Mouse (Mus musculus): ENCODE results near the gene Erc2. TPM values are rescaled to one million over a fixed set of nuclear protein-coding genes. Genes with fewer than 3 reads are reported as not detected.

Gene Erc2
- total and polyA plus RNA-seq, 2 experiments from 2014 or later = 94.0 to 119 TPM

- no peaks in the 10 kb centered on the region for H3K9me3 ChIP-seq (ENCODE audit: low read length)
- H3K9ac ChIP-seq (replicated peaks; ENCODE audit: low read length, poor library complexity, severe bottlenecking) = no peak overlapping the region
- DNase-seq (ENCODE audit: low spot score) (no peak), ATAC-seq (ENCODE audit: low FRiP score) (no peak)
- H3K27me3 ChIP-seq (ENCODE audit: insufficient read depth, low read length) = no peaks in the 10 kb centered on the region
- H3K27ac ChIP-seq (ENCODE audit: low read depth, low read length) = no peak overlapping the region
- no peaks in the 10 kb centered on the region; the same call in 1 of the 2 replicates for H3K36me3 ChIP-seq (ENCODE audit: insufficient read depth, low read length)
- TF ChIP-seq CTCF (IDR thresholded peaks at IDR 0.05) = no peak
- H3K4me1 ChIP-seq (ENCODE audit: insufficient read depth, low read length) = no peaks in the 10 kb centered on the region
- H3K4me2 ChIP-seq (ENCODE audit: low read depth, low read length, poor library complexity, severe bottlenecking) = no peak overlapping the region
- 84% methylated on average over 7 of the region's 7 CpGs for WGBS
- no peak overlapping the region for H3K4me3 ChIP-seq (ENCODE audit: low read depth, low read length)
These were observed 821.2 kb downstream of the Erc2 start for GRCm38 (mm10) chr14:28443254-28443944.

GRCm38 (mm10) chr14:28445737-28446136, 823.5 kb downstream of the Erc2 start:
- H3K36me3 ChIP-seq (ENCODE audit: insufficient read depth, low read length) = no peaks in the 10 kb centered on the region; the same call in 1 of the 2 replicates

GRCm38 (mm10) chr14:28451771-28452170, 829.5 kb downstream of the Erc2 start:
- TF ChIP-seq CTCF (IDR thresholded peaks at IDR 0.05) = no peak
- no peaks in the 10 kb centered on the region for H3K27me3 ChIP-seq (ENCODE audit: insufficient read depth, low read length)
- DNase-seq (ENCODE audit: low spot score) = no peak
- H3K9ac ChIP-seq (replicated peaks; ENCODE audit: low read length, poor library complexity, severe bottlenecking) = no peak overlapping the region
- WGBS = 64% methylated on average over 9 of the region's 9 CpGs
- no peaks in the 10 kb centered on the region for H3K9me3 ChIP-seq (ENCODE audit: low read length)
- no peaks in the 10 kb centered on the region; the same call in 1 of the 2 replicates for H3K4me1 ChIP-seq (ENCODE audit: insufficient read depth, low read length)
- H3K4me2 ChIP-seq (ENCODE audit: low read depth, low read length, poor library complexity, severe bottlenecking) = no peak overlapping the region
- no peak overlapping the region for H3K27ac ChIP-seq (ENCODE audit: low read depth, low read length)
- ATAC-seq (ENCODE audit: low FRiP score) = no peak
- H3K4me3 ChIP-seq (ENCODE audit: low read depth, low read length) = no peak overlapping the region
- H3K36me3 ChIP-seq (ENCODE audit: insufficient read depth, low read length) = no peaks in the 10 kb centered on the region

More at GRCm38 (mm10) chr14:28445737-28446136, 823.5 kb downstream of the Erc2 start:
- Histone ChIP-seq H3K9ac (replicated peaks; ENCODE audit: low read length, poor library complexity, severe bottlenecking) (no peak overlapping the region), H3K4me1 (ENCODE audit: insufficient read depth, low read length) (no peaks in the 10 kb centered on the region), H3K4me2 (ENCODE audit: low read depth, low read length, poor library complexity, severe bottlenecking) (no peak overlapping the region), H3K27ac (ENCODE audit: low read depth, low read length) (no peak overlapping the region), H3K4me3 (ENCODE audit: low read depth, low read length) (no peak overlapping the region), H3K9me3 (ENCODE audit: low read length) (no peaks in the 10 kb centered on the region), H3K27me3 (ENCODE audit: insufficient read depth, low read length) (no peaks in the 10 kb centered on the region)
- WGBS = 73% methylated on average over 6 of the region's 6 CpGs
- no peak for TF ChIP-seq CTCF (IDR thresholded peaks at IDR 0.05)
- DNase-seq (ENCODE audit: low spot score) (no peak), ATAC-seq (ENCODE audit: low FRiP score) (no peak)

GRCm38 (mm10) chr14:28456372-28457076, 834.3 kb downstream of the Erc2 start:
- H3K27ac ChIP-seq (ENCODE audit: low read depth, low read length) = no peak overlapping the region

GRCm38 (mm10) chr14:28457428-28457827, 835.2 kb downstream of the Erc2 start:
- 87% methylated on average over 3 of the region's 3 CpGs for WGBS
- no peaks in the 10 kb centered on the region for H3K27me3 ChIP-seq (ENCODE audit: insufficient read depth, low read length)
- no peaks in the 10 kb centered on the region for H3K9me3 ChIP-seq (ENCODE audit: low read length)

More at GRCm38 (mm10) chr14:28456372-28457076, 834.3 kb downstream of the Erc2 start:
- DNase-seq (ENCODE audit: low spot score) (no peak), ATAC-seq (ENCODE audit: low FRiP score) (no peak)
- Histone ChIP-seq H3K4me2 (ENCODE audit: low read depth, low read length, poor library complexity, severe bottlenecking) (no peak overlapping the region), H3K9me3 (ENCODE audit: low read length) (no peaks in the 10 kb centered on the region), H3K9ac (replicated peaks; ENCODE audit: low read length, poor library complexity, severe bottlenecking) (no peak overlapping the region), H3K36me3 (ENCODE audit: insufficient read depth, low read length) (no peaks in the 10 kb centered on the region), H3K4me3 (ENCODE audit: low read depth, low read length) (no peak overlapping the region), H3K27me3 (ENCODE audit: insufficient read depth, low read length) (no peaks in the 10 kb centered on the region), H3K4me1 (ENCODE audit: insufficient read depth, low read length) (no peaks in the 10 kb centered on the region; the same call in 1 of the 2 replicates)
- WGBS = 65% methylated on average over 7 of the region's 7 CpGs
- no peak for TF ChIP-seq CTCF (IDR thresholded peaks at IDR 0.05)

GRCm38 (mm10) chr14:28467956-28468355, 845.7 kb downstream of the Erc2 start:
- Histone ChIP-seq H3K9ac (replicated peaks; ENCODE audit: low read length, poor library complexity, severe bottlenecking) (no peak overlapping the region), H3K9me3 (ENCODE audit: low read length) (no peaks in the 10 kb centered on the region), H3K27ac (ENCODE audit: low read depth, low read length) (no peak overlapping the region), H3K27me3 (ENCODE audit: insufficient read depth, low read length) (no peaks in the 10 kb centered on the region), H3K36me3 (ENCODE audit: insufficient read depth, low read length) (no peaks in the 10 kb centered on the region), H3K4me3 (ENCODE audit: low read depth, low read length) (no peak overlapping the region), H3K4me1 (ENCODE audit: insufficient read depth, low read length) (peaks cover 3% of the 10 kb centered on the region; the same call in 1 of the 2 replicates), H3K4me2 (ENCODE audit: low read depth, low read length, poor library complexity, severe bottlenecking) (no peak overlapping the region)
- DNase-seq (ENCODE audit: low spot score) (no peak), ATAC-seq (ENCODE audit: low FRiP score) (no peak)
- 57% methylated on average over 5 of the region's 5 CpGs for WGBS
- TF ChIP-seq CTCF (IDR thresholded peaks at IDR 0.05) = no peak

More at GRCm38 (mm10) chr14:28457428-28457827, 835.2 kb downstream of the Erc2 start:
- ATAC-seq (ENCODE audit: low FRiP score) (no peak), DNase-seq (ENCODE audit: low spot score) (no peak)
- H3K4me1 ChIP-seq (ENCODE audit: insufficient read depth, low read length) = no peaks in the 10 kb centered on the region; the same call in 1 of the 2 replicates
- TF ChIP-seq CTCF (IDR thresholded peaks at IDR 0.05) = no peak
- no peak overlapping the region for H3K9ac ChIP-seq (replicated peaks; ENCODE audit: low read length, poor library complexity, severe bottlenecking)
- no peak overlapping the region for H3K4me3 ChIP-seq (ENCODE audit: low read depth, low read length)
- H3K27ac ChIP-seq (ENCODE audit: low read depth, low read length) = no peak overlapping the region
- H3K4me2 ChIP-seq (ENCODE audit: low read depth, low read length, poor library complexity, severe bottlenecking) = no peak overlapping the region
- no peaks in the 10 kb centered on the region for H3K36me3 ChIP-seq (ENCODE audit: insufficient read depth, low read length)

Measured in midbrain, postnatal 0 days (tissue).